Mouse (Mus musculus) limb, embryonic 14.5 days (tissue): Measurements from ENCODE around the gene Sim2. TPM values are rescaled to one million over a fixed set of nuclear protein-coding genes. Genes with fewer than 3 reads are reported as not detected.
A peak's percentile ranks its signal among the peaks of the same experiment; 100 is the strongest.

Source experiments
- ATAC-seq: fragments of 200-750 bp; cut with Nextera tagmentation; 2 replicates; pipeline ENCODE4 v1.8.0; 2017; ENCODE audit warnings: low read depth, moderate number of reproducible peaks, moderate TSS enrichment; ENCODE audit not compliant: low FRiP score
- DNase-seq: peaks from one replicate; pipeline ENCODE4 v3.0.0-alpha.2; 2015; ENCODE audit warnings: low spot score
- H3K27ac ChIP-seq: fragments of 300-500 bp; sonication (generic); replicated peaks from 2 replicates; pipeline ENCODE4 v1.5.1; 2014; ENCODE audit warnings: low read depth, mild to moderate bottlenecking, low read length, moderate library complexity, mixed read lengths
- H3K27me3 ChIP-seq: fragments of 300-500 bp; sonication (generic); 2 replicates; pipeline ENCODE4 v1.6.1; 2014; ENCODE audit warnings: low read length, mixed read lengths; ENCODE audit not compliant: control insufficient read depth, insufficient read depth
- H3K36me3 ChIP-seq: fragments of 300-500 bp; sonication (generic); 2 replicates; pipeline ENCODE4 v1.6.1; 2014; ENCODE audit warnings: mild to moderate bottlenecking, low read length, moderate library complexity, mixed read lengths; ENCODE audit not compliant: control insufficient read depth, insufficient read depth
- H3K4me1 ChIP-seq: fragments of 300-500 bp; sonication (generic); 2 replicates; pipeline ENCODE4 v1.6.1; 2014; ENCODE audit warnings: antibody characterized with exemption, low read length, mixed read lengths; ENCODE audit not compliant: control insufficient read depth, insufficient read depth
- H3K4me2 ChIP-seq: fragments of 300-500 bp; sonication (generic); replicated peaks from 2 replicates; pipeline ENCODE4 v1.6.1; 2014; ENCODE audit warnings: low read depth, mild to moderate bottlenecking, low read length, moderate library complexity; ENCODE audit not compliant: severe bottlenecking
- H3K4me3 ChIP-seq: fragments of 300-500 bp; sonication (generic); replicated peaks from 2 replicates; pipeline ENCODE4 v1.5.1; 2014; ENCODE audit warnings: low read length
- H3K9ac ChIP-seq: fragments of 300-500 bp; sonication (generic); 2 replicates; pipeline ENCODE4 v1.6.1; 2014; ENCODE audit warnings: mild to moderate bottlenecking, low read depth, low read length, moderate library complexity; ENCODE audit not compliant: severe bottlenecking
- H3K9me3 ChIP-seq: fragments of 300-500 bp; sonication (generic); 2 replicates; pipeline ENCODE4 v1.6.1; 2016; ENCODE audit warnings: low read length; ENCODE audit not compliant: control insufficient read depth
- POLR2A ChIP-seq: fragments of 200-500 bp; IDR thresholded peaks from 2 replicates; pipeline ENCODE4 v1.8.0; 2012; ENCODE audit warnings: inconsistent platforms, mild to moderate bottlenecking, moderate library complexity, borderline replicate concordance; ENCODE audit not compliant: insufficient read depth, insufficient read length; ENCODE audit errors: extremely low read depth
- WGBS: fragments of 180-500 bp; shearing (Covaris S2); extraction: QIAGEN DNeasy Blood & Tissue Kit; methylation state at CpG from one replicate; pipeline ENCODE4 v1.1.7; 2014; 5-methylcytosine and 5-hydroxymethylcytosine counted together
- polyA plus RNA-seq, 2 experiments: library from polyadenylated mRNA; depleted of rRNA in 1 of 2; stranded (reverse) in 1 of 2; unstranded in 1 of 2; fragments of >200 nt; fragmentation: Nextera tagmentation in 1 of 2; extraction: Ambion mirVana in 1 of 2; gene quantifications; 2 replicates each; pipeline versions ENCODE4 v1.2.1 to v1.2.3; 2012 to 2014

Sim2 gene
- polyA plus RNA-seq, 2 experiments = 1.4 to 5.9 TPM

DNA sequence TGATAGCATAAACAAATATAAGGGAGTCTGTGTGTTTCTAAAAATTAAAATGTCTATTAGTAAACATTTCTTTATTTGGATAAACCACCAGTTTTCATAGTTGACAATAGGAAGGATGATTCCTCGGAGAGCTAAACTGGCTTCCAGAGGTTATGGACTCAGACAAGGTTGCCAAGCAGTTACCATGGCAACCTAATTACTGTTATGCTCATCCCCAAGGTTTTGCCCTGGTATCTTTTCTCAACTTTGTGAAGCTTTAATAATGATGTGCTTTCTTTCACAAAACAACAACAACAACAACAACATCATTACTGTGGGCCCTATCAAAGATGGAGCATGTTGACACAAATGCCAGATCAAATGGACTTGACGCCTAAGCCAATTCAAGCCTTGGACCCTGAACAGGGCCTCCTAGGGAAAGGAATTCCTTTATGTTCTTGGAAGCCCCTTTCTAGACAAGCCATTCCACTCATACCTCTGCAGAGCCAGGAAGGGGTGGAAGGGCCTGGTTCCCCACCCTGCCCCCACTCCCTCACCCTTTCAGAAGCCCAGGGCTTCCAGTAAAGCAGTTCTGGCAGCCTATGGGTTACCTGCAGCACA lies 43.6 kb downstream of the Sim2 start:
- 55% methylated on average over 2 of the region's 2 CpGs for WGBS

GRCm38 (mm10) chr16:94134218-94134617 lies 49.5 kb downstream of the Sim2 start:
- 76% methylated on average over 10 of the region's 10 CpGs for WGBS
- TF ChIP-seq POLR2A = no peak
- H3K27me3 ChIP-seq = no peaks in the 10 kb centered on the region
- no peak overlapping the region for H3K9ac ChIP-seq
- no peak overlapping the region for H3K27ac ChIP-seq
- no peak overlapping the region for H3K4me3 ChIP-seq
- no peaks in the 10 kb centered on the region; the same call in 1 of the 2 replicates for H3K36me3 ChIP-seq
- no peak for ATAC-seq
- H3K9me3 ChIP-seq = 0 out of 2 replicates have a peak, but pooled peaks cover 3% of the 10 kb centered on the region
- peaks cover 4% of the 10 kb centered on the region; the same call in 1 of the 2 replicates for H3K4me1 ChIP-seq
- H3K4me2 ChIP-seq = no peak overlapping the region
- DNase-seq = no peak

More for the DNA sequence above, 43.6 kb downstream of the Sim2 start:
- Histone ChIP-seq H3K27ac (no peak overlapping the region), H3K27me3 (peaks cover 39% of the 10 kb centered on the region), H3K36me3 (no peaks in the 10 kb centered on the region), H3K4me3 (no peak overlapping the region), H3K9me3 (no peaks in the 10 kb centered on the region), H3K9ac (no peak overlapping the region), H3K4me2 (no peak overlapping the region), H3K4me1 (peaks cover 22% of the 10 kb centered on the region)
- no peak for TF ChIP-seq POLR2A
- DNase-seq (no peak), ATAC-seq (peak; percentile 46; the same call in 1 of the 2 replicates)

- 0 out of 2 replicates have a peak, but pooled peaks cover 3% of the 10 kb centered on the region for H3K9me3 ChIP-seq
- no peak overlapping the region for H3K4me3 ChIP-seq
- 50% methylated on average over 10 of the region's 10 CpGs for WGBS
- TF ChIP-seq POLR2A = no peak
- DNase-seq = no peak
- ATAC-seq = no peak
- H3K27me3 ChIP-seq = 0 out of 2 replicates have a peak, but pooled peaks cover 7% of the 10 kb centered on the region
- H3K4me1 ChIP-seq = peaks cover 15% of the 10 kb centered on the region
- H3K4me2 ChIP-seq = no peak overlapping the region
- H3K9ac ChIP-seq = no peak overlapping the region
- no peak overlapping the region for H3K27ac ChIP-seq
- no peaks in the 10 kb centered on the region; the same call in 1 of the 2 replicates for H3K36me3 ChIP-seq
Measured at GRCm38 (mm10) chr16:94140746-94141145, 56.0 kb downstream of the Sim2 start.

DNA sequence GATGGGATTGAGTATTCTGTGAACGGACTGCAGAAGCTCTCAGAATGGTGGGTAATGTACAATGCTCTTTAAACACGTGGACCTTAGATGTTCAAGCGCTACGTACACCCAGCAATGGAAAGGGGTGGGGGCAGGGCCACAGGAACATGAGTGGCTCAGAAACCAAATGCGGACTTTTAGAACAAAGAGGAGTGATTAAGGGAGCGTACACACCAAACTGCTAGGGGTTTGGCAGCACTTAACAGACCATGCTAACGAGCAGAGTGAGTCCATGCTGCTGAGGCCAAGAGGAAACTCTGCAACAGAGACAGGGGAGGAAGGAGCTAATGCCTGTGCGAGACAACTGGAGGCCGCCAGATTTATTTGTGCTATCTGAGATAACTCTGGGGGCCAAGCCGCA lies 58.6 kb downstream of the Sim2 start:
- H3K4me3 ChIP-seq = no peak overlapping the region
- ATAC-seq (peak; percentile 59; the same call in 1 of the 2 replicates), DNase-seq (peak; percentile 35)
- no peaks in the 10 kb centered on the region; the same call in 1 of the 2 replicates for H3K36me3 ChIP-seq
- H3K4me1 ChIP-seq = peaks cover 21% of the 10 kb centered on the region
- TF ChIP-seq POLR2A = no peak
- H3K27me3 ChIP-seq = 0 out of 2 replicates have a peak, but pooled peaks cover 7% of the 10 kb centered on the region
- WGBS = 16% methylated on average over 10 of the region's 10 CpGs
- no peak overlapping the region for H3K27ac ChIP-seq
- 0 out of 2 replicates have a peak, but pooled peaks cover under 1% of the 10 kb centered on the region for H3K9me3 ChIP-seq
- no peak overlapping the region for H3K4me2 ChIP-seq
- H3K9ac ChIP-seq = no peak overlapping the region

- no peak for DNase-seq
- Histone ChIP-seq H3K27ac (0 out of 2 replicates have a peak overlapping the region, but pooled peaks have one; percentile 6), H3K9ac (no peak overlapping the region), H3K4me3 (0 out of 2 replicates have a peak overlapping the region, but pooled peaks have one; percentile 4), H3K9me3 (no peaks in the 10 kb centered on the region), H3K27me3 (peaks cover 10% of the 10 kb centered on the region; the same call in 1 of the 2 replicates), H3K4me2 (peak overlapping the region; percentile 28), H3K36me3 (no peaks in the 10 kb centered on the region), H3K4me1 (peaks cover 47% of the 10 kb centered on the region)
- no peak for ATAC-seq
- WGBS = 40% methylated on average over 11 of the region's 11 CpGs
- TF ChIP-seq POLR2A = no peak
Measured at GRCm38 (mm10) chr16:94148139-94148538, 63.4 kb downstream of the Sim2 start.
